Mouse (Mus musculus) megakaryocyte, embryonic 14.5 days (primary cell): ENCODE measurements around the gene Clstn2.

Experiments
- FLI1 ChIP-seq: IDR thresholded peaks from 2 replicates; pipeline ENCODE4 v1.6.1; 2012; ENCODE audit warnings: low read length, inconsistent platforms, mixed read lengths
- GATA1 ChIP-seq: IDR thresholded peaks from 3 replicates; pipeline ENCODE4 v1.6.1; 2012; ENCODE audit warnings: mixed read lengths, low read length, inconsistent platforms, borderline replicate concordance

- TF ChIP-seq FLI1 (no peak), GATA1 (no peak)
Observed at GRCm38 (mm10) chr9:97699983-97700382, 333.0 kb downstream of the Clstn2 start.
